Mouse (Mus musculus) liver, adult 2 months (tissue): ENCODE data around the gene Agap3. TPM values are rescaled to one million over a fixed set of nuclear protein-coding genes. Genes with fewer than 3 reads are reported as not detected.

Source experiments
- DNase-seq: peaks from one replicate; pipeline ENCODE4 v3.0.0-alpha.2; 2011; ENCODE audit warnings: low read depth, low spot score; ENCODE audit errors: extremely low read depth
- H3K27ac ChIP-seq: fragments of 200-500 bp; replicated peaks from 2 replicates; pipeline ENCODE4 v1.5.1; 2012; ENCODE audit warnings: low read depth, mild to moderate bottlenecking, control low read depth, inconsistent platforms, low read length; ENCODE audit not compliant: insufficient read depth
- H3K27me3 ChIP-seq: fragments of 200-500 bp; 2 replicates; pipeline ENCODE4 v1.6.1; 2012; ENCODE audit warnings: mild to moderate bottlenecking, moderate library complexity, low read length, inconsistent platforms; ENCODE audit not compliant: control insufficient read depth, insufficient read depth
- H3K36me3 ChIP-seq: fragments of 200-500 bp; 2 replicates; pipeline ENCODE4 v1.6.1; 2012; ENCODE audit warnings: low read length, inconsistent platforms; ENCODE audit not compliant: control insufficient read depth, insufficient read depth
- H3K4me1 ChIP-seq: fragments of 200-500 bp; 2 replicates; pipeline ENCODE4 v1.6.1; 2011; ENCODE audit warnings: low read length; ENCODE audit not compliant: control insufficient read depth, insufficient read depth
- H3K4me3 ChIP-seq: fragments of 200-500 bp; 2 replicates; pipeline ENCODE4 v1.5.1; 2011; ENCODE audit warnings: low read depth, mild to moderate bottlenecking, control low read depth, low read length, moderate library complexity; ENCODE audit not compliant: insufficient read depth
- H3K79me2 ChIP-seq: fragments of 200-500 bp; 2 replicates; pipeline ENCODE4 v1.6.1; 2012; ENCODE audit warnings: inconsistent platforms, mild to moderate bottlenecking, low read length, moderate library complexity; ENCODE audit not compliant: control insufficient read depth, insufficient read depth
- H3K9ac ChIP-seq: fragments of 200-500 bp; 2 replicates; pipeline ENCODE4 v1.6.1; 2012; ENCODE audit warnings: low read depth, mild to moderate bottlenecking, control low read depth, inconsistent platforms, low read length
- CTCF ChIP-seq: fragments of 200-500 bp; IDR thresholded peaks from 2 replicates; pipeline ENCODE4 v1.5.1; 2011; ENCODE audit warnings: low read depth, low read length, control low read depth
- POLR2A ChIP-seq: fragments of 200-500 bp; IDR thresholded peaks from 2 replicates; pipeline ENCODE4 v1.6.1; 2011; ENCODE audit warnings: low read length, control low read depth; ENCODE audit not compliant: insufficient read depth; ENCODE audit errors: extremely low read depth
- WGBS: fragments of 180-500 bp; shearing (Covaris S2); methylation state at CpG from one replicate; pipeline ENCODE4 v1.1.7; 2018; 5-methylcytosine and 5-hydroxymethylcytosine counted together
- polyA plus RNA-seq: library from polyadenylated mRNA; depleted of rRNA; stranded (reverse); fragments of >200 nt; gene quantifications from 2 replicates; pipeline ENCODE4 v1.2.3, GENCODE M21; 2012
- total RNA-seq: library from RNA; depleted of rRNA; stranded (reverse); fragments of >200 nt; gene quantifications from 2 replicates; pipeline ENCODE4 v1.2.3, GENCODE M21; 2014

The Agap3 gene
- total and polyA plus RNA-seq, 2 experiments: 13.8 to 37.8 TPM

GRCm38 (mm10) chr5:24502786-24503185 lies 50.8 kb downstream of the Agap3 start:
- Histone ChIP-seq H3K79me2 (no peaks in the 10 kb centered on the region), H3K27me3 (no peaks in the 10 kb centered on the region), H3K27ac (no peak overlapping the region), H3K4me1 (no peaks in the 10 kb centered on the region), H3K9ac (no peak overlapping the region), H3K4me3 (no peak overlapping the region), H3K36me3 (0 out of 2 replicates have a peak, but pooled peaks cover 2% of the 10 kb centered on the region)
- WGBS: 49% methylated on average over 4 of the region's 4 CpGs
- DNase-seq: peak; percentile 54
- no peak for TF ChIP-seq CTCF
- TF ChIP-seq POLR2A: no peak

DNA sequence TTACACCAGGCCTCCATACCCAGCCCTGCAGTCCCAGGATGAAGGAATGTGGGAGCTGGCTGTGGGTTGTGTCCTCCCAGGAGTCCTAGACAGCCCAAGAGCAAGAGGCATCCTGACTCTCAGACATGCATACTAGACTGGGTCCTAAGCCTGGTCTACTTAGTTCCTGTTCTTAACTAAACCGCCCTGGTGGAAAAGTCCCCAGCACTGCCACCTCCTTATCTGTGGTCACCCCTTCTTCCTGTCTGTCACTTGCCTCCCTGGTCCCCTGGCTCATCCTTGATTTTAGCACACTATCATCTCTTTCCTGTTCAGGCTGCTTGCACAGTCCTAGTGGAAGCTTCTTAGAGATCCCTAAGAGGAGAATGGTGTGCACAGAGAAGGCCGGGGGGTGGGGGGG lies 53.5 kb downstream of the Agap3 start:
- WGBS: 41% methylated on average over 2 of the region's 2 CpGs
- no peak overlapping the region for H3K9ac ChIP-seq
- no peaks in the 10 kb centered on the region for H3K79me2 ChIP-seq
- H3K36me3 ChIP-seq: no peaks in the 10 kb centered on the region
- H3K4me1 ChIP-seq: no peaks in the 10 kb centered on the region
- no peaks in the 10 kb centered on the region for H3K27me3 ChIP-seq
- H3K4me3 ChIP-seq: no peak overlapping the region
- TF ChIP-seq POLR2A (no peak), CTCF (no peak)
- no peak overlapping the region for H3K27ac ChIP-seq
- DNase-seq: no peak

GRCm38 (mm10) chr5:24508406-24508805 lies 56.4 kb downstream of the Agap3 start:
- WGBS: 92% methylated on average over 7 of the region's 7 CpGs
- Histone ChIP-seq H3K9ac (no peak overlapping the region), H3K79me2 (no peaks in the 10 kb centered on the region), H3K4me1 (no peaks in the 10 kb centered on the region), H3K27me3 (0 out of 2 replicates have a peak, but pooled peaks cover 2% of the 10 kb centered on the region), H3K36me3 (no peaks in the 10 kb centered on the region), H3K27ac (no peak overlapping the region), H3K4me3 (no peak overlapping the region)
- TF ChIP-seq CTCF (no peak), POLR2A (no peak)
- DNase-seq: no peak

GRCm38 (mm10) chr5:24510635-24511034 lies 58.7 kb downstream of the Agap3 start:
- 49% methylated on average over 11 of the region's 11 CpGs for WGBS
- peak; percentile 21 for DNase-seq
- H3K36me3 ChIP-seq: no peaks in the 10 kb centered on the region
- H3K4me3 ChIP-seq: no peak overlapping the region
- H3K4me1 ChIP-seq: no peaks in the 10 kb centered on the region
- TF ChIP-seq CTCF (peak; percentile 75), POLR2A (no peak)
- H3K9ac ChIP-seq: no peak overlapping the region
- 0 out of 2 replicates have a peak, but pooled peaks cover 2% of the 10 kb centered on the region for H3K27me3 ChIP-seq
- no peaks in the 10 kb centered on the region for H3K79me2 ChIP-seq
- H3K27ac ChIP-seq: no peak overlapping the region

- DNase-seq: peak; percentile 22
- TF ChIP-seq POLR2A: no peak
- TF ChIP-seq CTCF: no peak
- H3K36me3 ChIP-seq: no peaks in the 10 kb centered on the region
These were observed 60.3 kb downstream of the Agap3 start for GRCm38 (mm10) chr5:24512271-24512670.

DNA sequence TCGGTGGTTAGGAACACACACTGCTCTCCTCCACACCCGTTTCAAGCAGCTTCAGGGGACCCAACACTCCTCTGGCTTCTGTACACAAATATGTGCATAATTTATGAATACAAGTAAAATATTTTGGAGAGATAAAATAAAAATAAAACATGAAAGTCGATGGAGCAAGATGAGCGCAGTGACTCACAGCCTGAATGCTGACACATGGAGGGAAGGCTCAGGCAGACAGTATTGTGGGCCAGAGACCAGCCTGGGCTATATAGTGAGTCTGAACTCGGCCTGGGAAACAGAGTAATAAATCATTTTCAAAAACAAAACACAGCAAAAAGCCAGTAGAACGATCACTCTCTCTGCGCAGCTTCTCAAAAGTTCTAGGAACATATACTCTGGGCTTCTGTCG lies 69.4 kb downstream of the Agap3 start:
- Histone ChIP-seq H3K4me3 (no peak overlapping the region), H3K36me3 (no peaks in the 10 kb centered on the region), H3K27me3 (peaks cover 9% of the 10 kb centered on the region), H3K4me1 (no peaks in the 10 kb centered on the region), H3K9ac (no peak overlapping the region), H3K27ac (no peak overlapping the region), H3K79me2 (no peaks in the 10 kb centered on the region)
- no peak for DNase-seq
- WGBS: 63% methylated on average over 8 of the region's 8 CpGs
- no peak for TF ChIP-seq CTCF
- TF ChIP-seq POLR2A: no peak

More at GRCm38 (mm10) chr5:24512271-24512670, 60.3 kb downstream of the Agap3 start:
- H3K9ac ChIP-seq: no peak overlapping the region
- no peaks in the 10 kb centered on the region for H3K4me1 ChIP-seq
- WGBS: 25% methylated on average over 8 of the region's 8 CpGs
- H3K27me3 ChIP-seq: 0 out of 2 replicates have a peak, but pooled peaks cover 2% of the 10 kb centered on the region
- H3K4me3 ChIP-seq: no peak overlapping the region
- H3K79me2 ChIP-seq: no peaks in the 10 kb centered on the region
- H3K27ac ChIP-seq: no peak overlapping the region
